In the genomic region with DNA sequence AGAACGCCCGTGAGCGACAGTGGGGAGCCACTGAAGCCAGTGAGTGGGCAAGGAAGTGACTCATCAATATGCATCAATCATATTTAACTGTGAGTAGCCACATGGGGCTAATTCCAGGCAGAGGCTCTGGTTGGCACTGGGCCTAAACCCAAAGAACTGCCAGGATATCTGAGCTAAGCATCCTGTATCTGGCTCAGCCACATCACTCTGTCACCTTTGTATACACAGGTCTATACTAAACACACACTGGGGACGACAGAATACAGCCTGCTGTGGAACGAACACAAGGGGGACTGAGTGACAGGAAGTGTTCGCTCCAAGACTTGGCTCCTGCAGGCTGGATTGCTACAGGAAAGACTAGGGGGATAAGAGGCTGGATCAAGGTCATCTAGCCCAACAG, we compare ENCODE assay signal across 10 mouse cellular contexts. TPM values are rescaled to one million over a fixed set of nuclear protein-coding genes. Genes with fewer than 3 reads are reported as not detected.
DNase-seq lines count a peak whose midpoint lies in the region; ATAC-seq and TF ChIP-seq lines count a peak whose summit lies in the region.
"Had no signal": no experiment of that assay in that cellular context is flagged by ENCODE, and none has a peak within 500 bp of the region (broad histone marks: within the 10 kb centered on the region; RNA-seq: fewer than 3 reads in every experiment).

No protein-coding gene starts in this region.

- no peaks in the 10 kb centered on the region for H3K27me3 ChIP-seq in heart, embryonic 14.5 days (ENCODE audit: control insufficient read depth, insufficient read depth, low read length)
- no peaks in the 10 kb centered on the region for H3K27me3 ChIP-seq in lung, embryonic 15.5 days
- H3K27me3 ChIP-seq: kidney, embryonic 15.5 days had no signal

- H3K9ac ChIP-seq in heart, embryonic 14.5 days (ENCODE audit: low read length): no peak overlapping the region
- H3K9ac ChIP-seq in lung, embryonic 15.5 days: no peak overlapping the region
- H3K9ac ChIP-seq: kidney, embryonic 15.5 days had no signal

- peak; percentile 33; the same call in 1 of the 2 replicates for ATAC-seq in heart, embryonic 14.5 days (ENCODE audit: insufficient number of reproducible peaks, insufficient read depth, low FRiP score, low read depth)
- 0 out of 2 replicates have a peak, but pooled peaks have one; percentile 8 for ATAC-seq in lung, embryonic 15.5 days (ENCODE audit: borderline replicate concordance, extremely low read depth, low FRiP score, low TSS enrichment)

- H3K27ac ChIP-seq in heart, embryonic 14.5 days (replicated peaks in 1 of 2; ENCODE audit: control insufficient read depth in 1 of 2, insufficient read depth in 1 of 2, low read depth in 2 of 2, low read length in 2 of 2): no peak overlapping the region
- H3K27ac ChIP-seq in lung, embryonic 15.5 days: no peak overlapping the region; the same call in 1 of the 2 replicates
- H3K27ac ChIP-seq: kidney, embryonic 15.5 days had no signal

- peaks cover 3% of the 10 kb centered on the region; the same call in 1 of the 2 replicates for H3K36me3 ChIP-seq in heart, embryonic 14.5 days (ENCODE audit: control insufficient read depth, insufficient read depth, low read length)
- H3K36me3 ChIP-seq in lung, embryonic 15.5 days: no peaks in the 10 kb centered on the region

- no peak for DNase-seq in heart, adult 18-20 months
- no peak for DNase-seq in lung, adult 2 months
- peak; percentile 75 for DNase-seq in NIH3T3 (ENCODE audit: low read depth)
- DNase-seq in cerebellum, postnatal 36 days: peak; percentile 30 to 44
- DNase-seq in gastrocnemius, adult 18-20 months (ENCODE audit: low spot score): no peak
- DNase-seq: thymus, postnatal 14 days had no signal

- WGBS in heart, embryonic 14.5 days: 52% methylated on average over 6 of the region's 6 CpGs
- 44% methylated on average over 6 of the region's 6 CpGs for WGBS in lung, embryonic 15.5 days
- WGBS in lung, adult 2 months: 39% methylated on average over 6 of the region's 6 CpGs

- no peak overlapping the region for H3K4me2 ChIP-seq in heart, embryonic 14.5 days (ENCODE audit: low read length)
- no peak overlapping the region for H3K4me2 ChIP-seq in lung, embryonic 15.5 days
- H3K4me2 ChIP-seq: kidney, embryonic 15.5 days had no signal

- no peak overlapping the region for H3K4me3 ChIP-seq in heart, embryonic 14.5 days (ENCODE audit: control insufficient read depth in 1 of 2, insufficient read depth in 1 of 2, low read depth in 1 of 2, low read length in 2 of 2)
- H3K4me3 ChIP-seq in lung, embryonic 15.5 days: no peak overlapping the region
- no peak overlapping the region for H3K4me3 ChIP-seq in lung, adult 2 months (replicated peaks; ENCODE audit: extremely low read depth, low read depth, low read length)
- H3K4me3 ChIP-seq: kidney, embryonic 15.5 days had no signal

- peaks cover 6 to 7% of the 10 kb centered on the region in 2 experiments; a peak in 3 of 4 replicates for H3K4me1 ChIP-seq in heart, embryonic 14.5 days (ENCODE audit: control insufficient read depth in 2 of 2, insufficient read depth in 2 of 2, low read length in 2 of 2)
- 0 out of 2 replicates have a peak, but pooled peaks cover 8% of the 10 kb centered on the region for H3K4me1 ChIP-seq in lung, embryonic 15.5 days
- H3K4me1 ChIP-seq in lung, adult 2 months (ENCODE audit: control insufficient read depth, insufficient read depth, low read length): peaks cover 2% of the 10 kb centered on the region; the same call in 1 of the 2 replicates

- TF ChIP-seq POLR2A in lung, adult 2 months (IDR thresholded peaks at IDR 0.05; ENCODE audit: borderline replicate concordance, extremely low read depth, low read depth, low read length): no peak

- no peak for TF ChIP-seq CTCF in lung, adult 2 months (IDR thresholded peaks at IDR 0.05; ENCODE audit: insufficient read depth, low read length)

- no peaks in the 10 kb centered on the region for H3K9me3 ChIP-seq in heart, embryonic 14.5 days (ENCODE audit: control insufficient read depth, low read length)
- no peaks in the 10 kb centered on the region for H3K9me3 ChIP-seq in lung, embryonic 15.5 days
- H3K9me3 ChIP-seq: G1E; kidney, embryonic 15.5 days had no signal

RNA-seq across cellular contexts. Expression of a gene that starts 16.5 kb away (rescaled TPM):
- polyA plus RNA-seq in heart, embryonic 14.5 days (2014; fragmentation: Nextera tagmentation; extraction: Ambion mirVana): 22.9 and 25.1 TPM in 2 replicates
- 10 to 100 TPM; 24.1 to 26.0 TPM for total RNA-seq in heart, adult 18-20 months (2021)
- 36.4 and 37.4 TPM in 2 replicates for polyA plus RNA-seq in lung, embryonic 15.5 days (2015; fragmentation: Nextera tagmentation; extraction: Ambion mirVana)
- 18.2 and 18.4 TPM in 2 replicates for polyA plus RNA-seq in lung, adult 2 months (2012; rRNA removed)
- 1 to 10 TPM; 4.2 TPM for total RNA-seq in gastrocnemius, adult 18-20 months (2021)

RNA-seq across cellular contexts. Expression of a gene that starts 40.3 kb away (rescaled TPM):
- 60.9 and 62.7 TPM in 2 replicates for polyA plus RNA-seq in heart, embryonic 14.5 days (2014; fragmentation: Nextera tagmentation; extraction: Ambion mirVana)
- total RNA-seq in heart, adult 18-20 months (2021): 10 to 100 TPM; 12.8 to 16.8 TPM
- polyA plus RNA-seq in lung, embryonic 15.5 days (2015; fragmentation: Nextera tagmentation; extraction: Ambion mirVana): 92.6 and 93.1 TPM in 2 replicates
- 27.7 and 31.2 TPM in 2 replicates for polyA plus RNA-seq in lung, adult 2 months (2012; rRNA removed)
- total RNA-seq in gastrocnemius, adult 18-20 months (2021): 1 to 10 TPM; 7.5 to 10.0 TPM

Comparison
In these comparisons a context has a peak if more than half of its experiments do, and no peak if none do; other contexts are left out.
1. DNase-seq: peak in NIH3T3 (single experiment) and cerebellum, postnatal 36 days (2 of 2); none in heart, adult 18-20 months (0 of 2), lung, adult 2 months (single experiment) and gastrocnemius, adult 18-20 months (single experiment).